Mouse (Mus musculus): ENCODE results near the gene Enpep. TPM values are rescaled to one million over a fixed set of nuclear protein-coding genes. Genes with fewer than 3 reads are reported as not detected.

Enpep gene
- total and polyA plus RNA-seq, 3 experiments, result 0.10 TPM; not detected in 2

DNA sequence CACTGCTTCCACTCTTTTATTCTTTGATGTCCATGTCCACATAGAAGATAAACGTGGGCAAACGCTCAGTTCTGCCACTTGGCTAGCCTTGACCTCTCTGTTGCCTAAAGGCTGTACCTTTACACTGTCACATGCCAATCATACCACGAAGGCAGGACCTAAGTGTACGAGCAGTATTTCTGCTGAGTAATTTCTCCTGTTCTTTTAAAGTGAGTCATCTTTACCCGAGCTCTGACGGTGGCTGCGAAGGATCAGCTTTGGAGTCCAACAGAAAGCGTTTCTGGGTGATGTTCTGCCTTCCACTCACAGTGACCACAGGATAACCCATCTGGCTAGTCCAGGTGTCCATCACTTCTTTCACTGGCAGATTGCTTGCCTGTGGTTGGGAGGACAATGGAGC lies 33.9 kb downstream of the Enpep start:
- Histone ChIP-seq H3K79me2 (replicated peaks; ENCODE audit: control insufficient read depth, extremely low read depth, insufficient read depth, poor library complexity, severe bottlenecking) (no peaks in the 10 kb centered on the region), H3K4me2 (ENCODE audit: insufficient read depth, low read depth, poor library complexity, severe bottlenecking) (no peak overlapping the region), H3K27ac (ENCODE audit: insufficient read depth, low read depth) (no peak overlapping the region), H3K36me3 (replicated peaks in 1 of 2; ENCODE audit: control insufficient read depth in 1 of 2, insufficient read depth in 1 of 2, low read length in 1 of 2) (no peaks in the 10 kb centered on the region), H3K27me3 (replicated peaks) (no peaks in the 10 kb centered on the region), H3K9me3 (replicated peaks; ENCODE audit: low read length) (no peaks in the 10 kb centered on the region), H3K4me3 (replicated peaks in 1 of 3; ENCODE audit: low read depth in 2 of 3, low read length in 2 of 3, poor library complexity in 1 of 3) (no peak overlapping the region), H3K4me1 (ENCODE audit: control insufficient read depth in 1 of 2, insufficient read depth in 2 of 2) (peaks cover 4 to 7% of the 10 kb centered on the region in 2 experiments), H3K9ac (ENCODE audit: insufficient read depth, low read depth) (no peak overlapping the region)
- no peak for DNase-seq (ENCODE audit: extremely low read depth)
- in situ Hi-C loops (cut with MboI; ENCODE audit: low pct_ligation_motif_present, low pct_unique_long_range_greater_than_20kb, low sequenced_read_pairs) (no loop called here), dilution Hi-C loops (cut with MboI; ENCODE audit: extremely low pct_ligation_motif_present, extremely low pct_unique_long_range_greater_than_20kb, low sequenced_read_pairs) (no loop called here)
- TF ChIP-seq MAFK (IDR thresholded peaks at IDR 0.05; ENCODE audit: insufficient replicate concordance, low read length), result peak; percentile 49; the same call in 1 of the 2 replicates
- TF ChIP-seq MXI1 (IDR thresholded peaks at IDR 0.05; ENCODE audit: low read depth, low read length), result no peak
- TF ChIP-seq MAX (IDR thresholded peaks at IDR 0.05; ENCODE audit: low read length), result no peak
- no peak for TF ChIP-seq MEF2A (IDR thresholded peaks at IDR 0.05; ENCODE audit: borderline replicate concordance, low read depth, low read length)
- TF ChIP-seq ELF1 (IDR thresholded peaks at IDR 0.05; ENCODE audit: low read depth, low read length), result no peak
- TF ChIP-seq TCF12 (IDR thresholded peaks at IDR 0.05; ENCODE audit: low read depth, low read length), result no peak

DNA sequence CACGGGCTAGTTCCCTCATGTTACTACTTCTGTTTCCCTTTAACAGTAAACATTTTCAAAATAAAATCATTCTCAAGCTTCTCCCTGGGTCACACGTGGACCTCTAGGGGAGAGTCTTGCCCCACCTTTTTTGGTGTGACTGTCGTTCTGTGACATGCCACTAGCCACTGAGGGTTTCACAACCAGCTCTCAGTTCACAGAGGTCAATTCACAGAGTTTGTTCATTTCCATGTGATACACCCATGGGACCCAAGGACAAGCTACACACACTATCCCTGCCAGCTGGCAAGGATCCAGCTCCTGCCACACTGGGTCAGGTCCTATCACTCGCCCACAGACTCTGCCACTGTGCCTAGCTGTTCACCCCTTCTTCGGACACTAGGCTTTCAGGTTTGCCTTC lies 35.5 kb downstream of the Enpep start:
- in situ Hi-C loops (cut with MboI; ENCODE audit: low pct_ligation_motif_present, low pct_unique_long_range_greater_than_20kb, low sequenced_read_pairs), result no loop called here
- Histone ChIP-seq H3K27me3 (replicated peaks) (no peaks in the 10 kb centered on the region), H3K36me3 (replicated peaks in 1 of 2; ENCODE audit: control insufficient read depth in 1 of 2, insufficient read depth in 1 of 2, low read length in 1 of 2) (no peaks in the 10 kb centered on the region), H3K4me1 (ENCODE audit: control insufficient read depth in 1 of 2, insufficient read depth in 2 of 2) (peaks cover 4 to 7% of the 10 kb centered on the region in 2 experiments), H3K9ac (ENCODE audit: insufficient read depth, low read depth) (no peak overlapping the region), H3K4me2 (ENCODE audit: insufficient read depth, low read depth, poor library complexity, severe bottlenecking) (no peak overlapping the region), H3K9me3 (replicated peaks; ENCODE audit: low read length) (no peaks in the 10 kb centered on the region), H3K27ac (ENCODE audit: insufficient read depth, low read depth) (no peak overlapping the region), H3K4me3 (replicated peaks in 1 of 3; ENCODE audit: low read depth in 2 of 3, low read length in 2 of 3, poor library complexity in 1 of 3) (no peak overlapping the region), H3K79me2 (replicated peaks; ENCODE audit: control insufficient read depth, extremely low read depth, insufficient read depth, poor library complexity, severe bottlenecking) (no peaks in the 10 kb centered on the region)
- TF ChIP-seq KAT2A (IDR thresholded peaks at IDR 0.05; ENCODE audit: insufficient replicate concordance, low read length) (no peak), CHD1 (IDR thresholded peaks at IDR 0.05; ENCODE audit: low read depth, low read length) (no peak), MAZ (IDR thresholded peaks at IDR 0.05; ENCODE audit: low read depth, low read length) (no peak), NELFE (IDR thresholded peaks at IDR 0.05; ENCODE audit: low read depth, low read length) (no peak), CHD2 (IDR thresholded peaks at IDR 0.05; ENCODE audit: low read length) (no peak), ZMIZ1 (IDR thresholded peaks at IDR 0.05; ENCODE audit: low read depth, low read length) (no peak), RAD21 (IDR thresholded peaks at IDR 0.05; ENCODE audit: low read depth, low read length) (no peak), HCFC1 (IDR thresholded peaks at IDR 0.05; ENCODE audit: low read depth, low read length) (no peak), SMC3 (IDR thresholded peaks at IDR 0.05; ENCODE audit: low read depth, low read length) (no peak)
- no peak for DNase-seq (ENCODE audit: extremely low read depth)
- dilution Hi-C loops (cut with MboI; ENCODE audit: extremely low pct_ligation_motif_present, extremely low pct_unique_long_range_greater_than_20kb, low sequenced_read_pairs), result no loop called here

DNA sequence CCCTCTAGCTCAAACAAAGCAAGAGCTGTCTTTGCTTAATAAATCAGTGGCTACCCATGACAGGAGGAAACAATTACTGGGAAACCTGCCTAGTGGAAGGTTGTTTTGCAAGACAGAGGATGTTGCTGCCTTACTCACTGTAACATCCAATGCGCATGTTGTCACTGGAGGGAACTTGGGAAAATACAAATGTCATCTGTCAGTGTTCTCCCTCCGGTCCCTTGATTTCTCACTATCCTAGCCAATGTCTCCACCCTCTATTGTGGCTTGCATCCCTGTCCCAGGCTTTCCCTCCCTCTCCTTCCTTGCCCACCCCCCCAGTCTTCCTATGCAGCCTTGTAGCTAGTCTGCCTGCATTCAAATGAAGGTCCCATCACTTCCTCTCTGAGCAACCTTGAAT lies 36.6 kb downstream of the Enpep start:
- H3K27me3 ChIP-seq (replicated peaks), result no peaks in the 10 kb centered on the region
- no peaks in the 10 kb centered on the region for H3K79me2 ChIP-seq (replicated peaks; ENCODE audit: control insufficient read depth, extremely low read depth, insufficient read depth, poor library complexity, severe bottlenecking)
- no peak for TF ChIP-seq GABPA (IDR thresholded peaks at IDR 0.05; ENCODE audit: insufficient replicate concordance, low read depth, low read length)
- no peak for TF ChIP-seq SIN3A (IDR thresholded peaks at IDR 0.05; ENCODE audit: low read length)
- TF ChIP-seq CHD1 (IDR thresholded peaks at IDR 0.05; ENCODE audit: low read depth, low read length), result no peak
- no peak for TF ChIP-seq ELF1 (IDR thresholded peaks at IDR 0.05; ENCODE audit: low read depth, low read length)
- no peak for TF ChIP-seq MXI1 (IDR thresholded peaks at IDR 0.05; ENCODE audit: low read depth, low read length)
- TF ChIP-seq NRF1 (IDR thresholded peaks at IDR 0.05; ENCODE audit: low read depth, low read length), result no peak
- TF ChIP-seq RCOR1 (conservative IDR thresholded peaks at IDR 0.05; ENCODE audit: low read depth, low read length), result no peak
- TF ChIP-seq JUND (conservative IDR thresholded peaks at IDR 0.05; ENCODE audit: low read depth, low read length), result no peak
- no peak for TF ChIP-seq USF2 (conservative IDR thresholded peaks at IDR 0.05; ENCODE audit: low read depth, low read length)
- TF ChIP-seq CTCF (conservative IDR thresholded peaks at IDR 0.05 in 1 of 2, IDR thresholded peaks at IDR 0.05 in 1 of 2; ENCODE audit: low read depth in 2 of 2, low read length in 2 of 2), result no peak
- no peak for TF ChIP-seq BHLHE40 (IDR thresholded peaks at IDR 0.05; ENCODE audit: low read depth, low read length)
- no peak for TF ChIP-seq KAT2A (IDR thresholded peaks at IDR 0.05; ENCODE audit: insufficient replicate concordance, low read length)
- no peak for DNase-seq (ENCODE audit: extremely low read depth)
- no peaks in the 10 kb centered on the region for H3K9me3 ChIP-seq (replicated peaks; ENCODE audit: low read length)
- H3K27ac ChIP-seq (ENCODE audit: insufficient read depth, low read depth), result no peak overlapping the region
- dilution Hi-C loops (cut with MboI; ENCODE audit: extremely low pct_ligation_motif_present, extremely low pct_unique_long_range_greater_than_20kb, low sequenced_read_pairs), result no loop called here
- H3K4me3 ChIP-seq (replicated peaks in 1 of 3; ENCODE audit: low read depth in 2 of 3, low read length in 2 of 3, poor library complexity in 1 of 3), result no peak overlapping the region
- no peaks in the 10 kb centered on the region for H3K36me3 ChIP-seq (replicated peaks in 1 of 2; ENCODE audit: control insufficient read depth in 1 of 2, insufficient read depth in 1 of 2, low read length in 1 of 2)
- no peak overlapping the region for H3K9ac ChIP-seq (ENCODE audit: insufficient read depth, low read depth)
- no peak overlapping the region for H3K4me2 ChIP-seq (ENCODE audit: insufficient read depth, low read depth, poor library complexity, severe bottlenecking)
- H3K4me1 ChIP-seq (ENCODE audit: control insufficient read depth in 1 of 2, insufficient read depth in 2 of 2), result peaks cover 4 to 7% of the 10 kb centered on the region in 2 experiments
- in situ Hi-C loops (cut with MboI; ENCODE audit: low pct_ligation_motif_present, low pct_unique_long_range_greater_than_20kb, low sequenced_read_pairs), result no loop called here
